Mouse (Mus musculus): Measurements from ENCODE around the gene Plk1. TPM values are rescaled to one million over a fixed set of nuclear protein-coding genes. Genes with fewer than 3 reads are reported as not detected.

Plk1 gene
- 136 and 146 TPM in 2 replicates for polyA plus RNA-seq (2015; fragmentation: Nextera tagmentation; extraction: Ambion mirVana)

DNA sequence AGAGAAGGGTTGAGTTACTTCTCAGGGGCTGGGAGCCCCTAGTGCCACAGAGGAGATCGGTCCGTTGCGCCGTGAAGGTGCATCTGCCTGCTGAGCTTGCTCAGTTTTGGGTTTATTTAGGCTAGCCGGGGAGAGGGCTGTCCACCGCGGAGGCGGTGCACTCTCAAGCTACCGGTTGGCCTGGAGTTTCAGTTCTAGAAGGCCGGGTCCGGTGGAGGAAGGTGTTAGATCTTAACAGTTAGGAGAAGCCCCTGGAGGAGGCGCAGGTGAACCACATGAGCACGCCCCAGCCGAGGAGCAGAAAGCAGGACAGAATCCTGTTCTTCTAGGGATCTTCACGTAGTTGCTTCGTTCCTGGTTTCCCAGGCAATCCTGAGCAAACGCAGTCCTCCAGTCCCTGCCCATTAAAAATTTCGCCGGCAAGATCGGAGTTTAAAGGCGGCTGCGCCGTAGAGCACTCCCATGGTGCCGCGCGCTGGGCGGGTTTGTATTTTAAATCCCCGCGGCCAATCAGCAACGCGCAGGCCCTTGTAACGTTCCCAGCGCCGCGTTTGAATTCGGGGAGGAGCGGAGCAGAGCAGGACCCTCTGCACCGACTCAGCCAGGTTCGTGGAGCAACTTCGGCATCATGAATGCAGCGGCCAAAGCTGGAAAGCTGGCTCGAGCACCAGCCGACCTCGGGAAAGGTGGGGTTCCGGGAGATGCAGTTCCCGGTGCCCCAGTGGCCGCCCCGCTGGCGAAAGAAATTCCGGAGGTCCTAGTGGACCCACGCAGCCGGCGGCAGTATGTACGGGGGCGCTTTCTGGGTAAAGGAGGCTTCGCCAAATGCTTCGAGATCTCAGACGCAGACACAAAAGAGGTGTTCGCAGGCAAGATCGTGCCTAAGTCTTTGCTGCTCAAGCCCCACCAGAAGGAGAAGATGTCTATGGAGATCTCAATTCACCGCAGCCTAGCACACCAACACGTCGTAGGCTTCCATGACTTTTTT lies at the start of gene Plk1:
Gene Plk1, plus strand, starts transcription at position 525 of the 988 bp plus-strand sequence.
- Histone ChIP-seq H3K27ac (ENCODE audit: low read length) (peak within 1 kb of the TSS; percentile 85), H3K4me3 (ENCODE audit: low read length) (peak within 1 kb of the TSS; percentile 74), H3K9me3 (ENCODE audit: control insufficient read depth, low read length) (no peaks in the 10 kb centered on the region), H3K27me3 (ENCODE audit: control insufficient read depth, insufficient read depth, low read depth, low read length) (no peaks in the 10 kb centered on the region), H3K9ac (ENCODE audit: low read length) (peak within 1 kb of the TSS; percentile 75), H3K4me1 (replicated peaks; ENCODE audit: control insufficient read depth, insufficient read depth, low read length) (peaks cover 19% of the 10 kb centered on the region), H3K4me2 (ENCODE audit: low read depth, low read length) (peak within 1 kb of the TSS; percentile 96), H3K36me3 (ENCODE audit: control insufficient read depth, insufficient read depth, low read length) (peaks cover 16% of the 10 kb centered on the region)
- ATAC-seq (ENCODE audit: low read depth) = peak; percentile 94
- under 1% methylated on average over 63 of the region's 63 CpGs for WGBS

DNA sequence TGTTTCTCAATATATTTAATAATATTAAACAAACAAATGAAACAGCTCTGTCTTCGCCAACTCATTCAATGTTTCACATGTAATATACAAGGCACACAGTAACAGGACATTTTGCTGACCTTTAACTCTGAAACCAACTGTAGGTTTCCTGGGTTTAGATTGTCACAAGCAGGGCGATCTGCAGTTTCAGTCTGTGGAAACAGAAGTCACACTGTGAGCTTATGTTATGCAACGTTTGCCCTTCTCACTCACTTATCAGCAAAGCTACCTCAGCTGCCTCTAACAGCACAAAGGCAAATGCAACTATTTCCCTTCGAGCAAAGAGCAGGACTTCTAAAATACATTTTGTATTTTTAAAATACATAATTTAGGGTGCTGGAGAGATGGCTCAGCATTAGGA lies 35.7 kb upstream of the Plk1 start:
- 76% methylated on average over 4 of the region's 4 CpGs for WGBS
- Histone ChIP-seq H3K9ac (ENCODE audit: low read length) (no peak overlapping the region), H3K4me1 (replicated peaks; ENCODE audit: control insufficient read depth, insufficient read depth, low read length) (no peaks in the 10 kb centered on the region), H3K27ac (ENCODE audit: low read length) (no peak overlapping the region), H3K9me3 (ENCODE audit: control insufficient read depth, low read length) (no peaks in the 10 kb centered on the region), H3K36me3 (ENCODE audit: control insufficient read depth, insufficient read depth, low read length) (peaks cover 14% of the 10 kb centered on the region; the same call in 1 of the 2 replicates), H3K4me3 (ENCODE audit: low read length) (no peak overlapping the region), H3K27me3 (ENCODE audit: control insufficient read depth, insufficient read depth, low read depth, low read length) (no peaks in the 10 kb centered on the region), H3K4me2 (ENCODE audit: low read depth, low read length) (no peak overlapping the region)
- ATAC-seq (ENCODE audit: low read depth) = no peak

DNA sequence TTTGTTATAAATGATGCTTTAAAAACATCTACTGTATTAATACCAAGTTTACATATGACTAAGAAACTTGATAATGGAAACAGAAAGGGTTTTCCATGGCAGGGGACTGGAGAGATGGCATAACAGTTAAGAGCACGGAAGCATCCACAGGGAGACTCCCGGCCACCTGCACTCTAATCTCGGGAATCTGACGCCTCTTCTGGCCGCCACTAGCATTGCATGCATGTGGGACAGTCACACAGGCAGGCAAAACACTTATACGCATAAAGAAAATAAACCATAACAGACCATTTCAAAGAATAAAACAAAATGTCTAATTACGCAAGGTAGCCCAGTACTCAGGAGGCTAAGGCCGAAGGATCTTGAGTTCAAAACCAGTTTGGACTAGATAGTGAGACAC lies 33.6 kb upstream of the Plk1 start:
- H3K27me3 ChIP-seq (ENCODE audit: control insufficient read depth, insufficient read depth, low read depth, low read length) = no peaks in the 10 kb centered on the region
- no peaks in the 10 kb centered on the region for H3K4me1 ChIP-seq (replicated peaks; ENCODE audit: control insufficient read depth, insufficient read depth, low read length)
- WGBS = 71% methylated on average over 8 of the region's 8 CpGs
- H3K36me3 ChIP-seq (ENCODE audit: control insufficient read depth, insufficient read depth, low read length) = peaks cover 13% of the 10 kb centered on the region; the same call in 1 of the 2 replicates
- H3K9me3 ChIP-seq (ENCODE audit: control insufficient read depth, low read length) = no peaks in the 10 kb centered on the region
- H3K27ac ChIP-seq (ENCODE audit: low read length) = no peak overlapping the region
- H3K9ac ChIP-seq (ENCODE audit: low read length) = no peak overlapping the region
- ATAC-seq (ENCODE audit: low read depth) = no peak
- H3K4me3 ChIP-seq (ENCODE audit: low read length) = no peak overlapping the region
- no peak overlapping the region for H3K4me2 ChIP-seq (ENCODE audit: low read depth, low read length)

DNA sequence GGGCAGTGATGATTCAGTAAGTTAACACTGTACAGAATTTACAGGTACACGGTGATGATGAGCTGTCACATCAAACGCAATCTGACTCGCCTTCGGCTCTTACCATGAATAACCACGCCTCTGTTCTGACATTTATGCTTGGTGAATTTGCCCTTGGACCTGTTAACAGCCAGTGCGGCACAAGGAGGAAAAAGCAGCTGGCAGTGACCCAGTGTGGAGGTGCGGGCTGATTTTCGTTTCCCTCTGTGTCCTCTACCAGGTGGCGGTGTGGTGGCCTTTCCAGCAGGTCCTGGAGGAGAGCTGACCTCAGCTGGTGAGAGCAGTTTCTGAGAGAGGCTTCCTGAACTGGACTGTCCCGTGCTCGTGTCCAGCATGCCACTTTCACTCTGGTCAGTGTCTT lies 32.3 kb upstream of the Plk1 start:
- 93% methylated on average over 11 of the region's 11 CpGs for WGBS
- H3K36me3 ChIP-seq (ENCODE audit: control insufficient read depth, insufficient read depth, low read length) = peaks cover 11% of the 10 kb centered on the region; the same call in 1 of the 2 replicates
- H3K9ac ChIP-seq (ENCODE audit: low read length) = no peak overlapping the region
- H3K4me3 ChIP-seq (ENCODE audit: low read length) = no peak overlapping the region
- H3K4me1 ChIP-seq (replicated peaks; ENCODE audit: control insufficient read depth, insufficient read depth, low read length) = peaks cover 2% of the 10 kb centered on the region; the same call in 1 of the 2 replicates
- no peaks in the 10 kb centered on the region for H3K9me3 ChIP-seq (ENCODE audit: control insufficient read depth, low read length)
- H3K4me2 ChIP-seq (ENCODE audit: low read depth, low read length) = no peak overlapping the region
- H3K27ac ChIP-seq (ENCODE audit: low read length) = no peak overlapping the region
- no peaks in the 10 kb centered on the region for H3K27me3 ChIP-seq (ENCODE audit: control insufficient read depth, insufficient read depth, low read depth, low read length)
- no peak for ATAC-seq (ENCODE audit: low read depth)

DNA sequence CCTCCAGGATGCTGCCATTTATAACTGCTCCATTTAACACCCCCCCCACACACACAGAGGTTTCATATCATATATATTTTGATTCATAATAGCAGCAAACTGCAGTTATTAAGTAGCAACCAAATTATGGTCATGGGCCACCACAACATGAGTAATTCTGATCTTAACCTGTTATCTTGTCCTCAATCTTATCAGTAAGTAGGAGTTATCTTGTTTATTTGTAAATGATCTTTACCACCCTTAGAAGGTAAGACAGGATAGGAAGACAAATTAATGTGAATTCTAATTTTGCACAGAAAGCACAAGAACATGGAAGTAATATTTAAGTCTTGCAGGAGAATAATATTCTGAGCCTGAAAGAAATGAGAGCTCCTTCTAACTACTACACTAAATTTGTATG lies 27.4 kb upstream of the Plk1 start:
- Histone ChIP-seq H3K27ac (ENCODE audit: low read length) (no peak overlapping the region), H3K4me3 (ENCODE audit: low read length) (peak overlapping the region; percentile 91), H3K9me3 (ENCODE audit: control insufficient read depth, low read length) (no peaks in the 10 kb centered on the region), H3K36me3 (ENCODE audit: control insufficient read depth, insufficient read depth, low read length) (peaks cover 23% of the 10 kb centered on the region), H3K27me3 (ENCODE audit: control insufficient read depth, insufficient read depth, low read depth, low read length) (no peaks in the 10 kb centered on the region), H3K9ac (ENCODE audit: low read length) (peak overlapping the region; percentile 94), H3K4me2 (ENCODE audit: low read depth, low read length) (peak overlapping the region; percentile 69), H3K4me1 (replicated peaks; ENCODE audit: control insufficient read depth, insufficient read depth, low read length) (peaks cover 8% of the 10 kb centered on the region)
- ATAC-seq (ENCODE audit: low read depth) = no peak

DNA sequence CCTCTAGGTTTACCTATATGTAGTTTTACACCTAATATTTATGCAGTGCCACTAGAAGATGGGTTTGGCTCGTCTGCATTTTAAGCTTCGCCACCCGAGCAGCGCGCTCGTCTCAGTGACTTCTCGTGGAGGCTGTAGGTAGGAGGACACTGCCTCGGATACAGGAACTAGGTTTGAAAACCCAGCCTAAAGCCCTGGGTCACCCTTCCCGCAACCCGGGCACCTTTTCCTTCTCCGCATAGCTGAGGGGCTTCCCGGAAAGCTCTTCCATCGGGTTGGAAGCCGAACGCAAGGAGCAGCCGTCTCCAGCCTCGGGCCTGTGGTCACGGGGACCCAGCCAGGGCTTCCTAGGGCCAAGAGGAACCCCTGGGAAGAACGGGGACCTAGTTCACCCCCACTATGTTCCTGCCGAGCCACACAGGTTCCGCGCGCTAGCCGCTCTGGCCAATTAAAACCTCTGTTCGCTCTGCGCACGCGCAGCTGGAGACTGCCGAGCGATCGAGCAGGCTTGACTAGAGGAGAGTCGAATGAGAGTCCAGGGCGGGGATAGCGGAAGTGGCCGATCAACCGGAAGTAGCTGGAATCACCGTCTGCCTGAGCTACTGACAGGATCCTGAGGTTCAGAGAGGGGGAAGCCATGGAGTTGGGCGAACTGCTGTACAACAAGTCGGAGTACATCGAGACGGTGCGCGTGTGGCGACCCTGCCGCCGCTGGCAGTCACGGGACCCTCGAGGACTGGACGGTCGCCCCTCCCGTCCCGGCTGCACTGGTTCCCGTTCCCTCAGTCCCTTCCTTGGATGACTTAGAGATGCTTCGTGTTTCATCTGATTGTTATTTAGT lies 26.5 kb upstream of the Plk1 start, which contains the start of the genes Palb2 and Dctn5:
Gene Palb2, minus strand, starts transcription at position 489 of the 841 bp plus-strand sequence.
Gene Dctn5, plus strand, starts transcription at position 545 of the 841 bp plus-strand sequence.
- 0% methylated on average over 54 of the region's 54 CpGs for WGBS

DNA sequence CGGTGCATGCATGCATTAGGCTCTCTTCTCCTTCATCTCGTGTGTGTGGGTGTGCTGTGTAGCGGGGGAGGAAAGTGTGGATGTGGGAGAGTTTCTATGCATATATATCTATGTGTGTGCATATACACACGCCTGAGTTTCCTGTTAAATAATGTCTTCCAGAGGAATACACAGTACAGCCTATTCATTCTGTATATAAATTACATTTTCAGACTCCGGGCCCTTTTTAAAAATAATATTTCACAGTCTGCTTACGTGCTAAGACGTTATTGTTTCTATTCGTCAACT lies 26.0 kb upstream of the Plk1 start:
- no peaks in the 10 kb centered on the region for H3K27me3 ChIP-seq (ENCODE audit: control insufficient read depth, insufficient read depth, low read depth, low read length)
- peaks cover 18% of the 10 kb centered on the region for H3K36me3 ChIP-seq (ENCODE audit: control insufficient read depth, insufficient read depth, low read length)

More for the DNA sequence above, 26.5 kb upstream of the Plk1 start, which contains the start of the genes Palb2 and Dctn5:
- Histone ChIP-seq H3K4me2 (ENCODE audit: low read depth, low read length) (peak within 1 kb of the TSS; percentile 69), H3K9ac (ENCODE audit: low read length) (peak within 1 kb of the TSS; percentile 94), H3K4me3 (ENCODE audit: low read length) (peak within 1 kb of the TSS; percentile 91), H3K27ac (ENCODE audit: low read length) (peak within 1 kb of the TSS; percentile 42; the same call in 1 of the 2 replicates), H3K4me1 (replicated peaks; ENCODE audit: control insufficient read depth, insufficient read depth, low read length) (peaks cover 8% of the 10 kb centered on the region), H3K36me3 (ENCODE audit: control insufficient read depth, insufficient read depth, low read length) (peaks cover 22% of the 10 kb centered on the region), H3K9me3 (ENCODE audit: control insufficient read depth, low read length) (no peaks in the 10 kb centered on the region), H3K27me3 (ENCODE audit: control insufficient read depth, insufficient read depth, low read depth, low read length) (no peaks in the 10 kb centered on the region)
- ATAC-seq (ENCODE audit: low read depth) = peak; percentile 99

DNA sequence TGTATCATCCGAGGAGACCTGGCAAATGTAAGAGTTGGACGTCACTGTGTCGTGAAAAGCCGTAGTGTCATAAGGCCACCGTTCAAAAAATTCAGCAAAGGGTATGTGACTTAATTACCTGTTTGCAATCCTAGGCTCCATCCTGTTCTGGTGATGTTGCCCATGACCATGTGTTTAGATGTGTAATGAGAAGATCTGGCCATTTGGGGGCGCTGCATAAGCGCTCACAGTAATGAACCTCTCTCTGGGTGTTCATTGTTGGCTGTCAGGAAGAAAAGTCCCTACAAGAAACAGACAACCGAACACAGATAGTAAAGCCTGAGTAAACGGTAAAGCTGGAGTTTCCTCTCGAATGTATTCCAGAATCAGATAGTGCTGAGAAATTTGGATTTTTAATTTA lies 24.2 kb upstream of the Plk1 start:
- no peaks in the 10 kb centered on the region for H3K9me3 ChIP-seq (ENCODE audit: control insufficient read depth, low read length)
- no peak overlapping the region for H3K4me2 ChIP-seq (ENCODE audit: low read depth, low read length)
- H3K36me3 ChIP-seq (ENCODE audit: control insufficient read depth, insufficient read depth, low read length) = peaks cover 35% of the 10 kb centered on the region
- H3K4me1 ChIP-seq (replicated peaks; ENCODE audit: control insufficient read depth, insufficient read depth, low read length) = peaks cover 8% of the 10 kb centered on the region
- 68% methylated on average over 10 of the region's 10 CpGs for WGBS
- no peak for ATAC-seq (ENCODE audit: low read depth)
- H3K4me3 ChIP-seq (ENCODE audit: low read length) = no peak overlapping the region
- H3K27ac ChIP-seq (ENCODE audit: low read length) = no peak overlapping the region
- H3K27me3 ChIP-seq (ENCODE audit: control insufficient read depth, insufficient read depth, low read depth, low read length) = no peaks in the 10 kb centered on the region
- no peak overlapping the region for H3K9ac ChIP-seq (ENCODE audit: low read length)

More for the DNA sequence above, 26.0 kb upstream of the Plk1 start:
- peak overlapping the region; percentile 86 for H3K9ac ChIP-seq (ENCODE audit: low read length)
- ATAC-seq (ENCODE audit: low read depth) = no peak
- peak overlapping the region; percentile 91 for H3K4me3 ChIP-seq (ENCODE audit: low read length)
- H3K27ac ChIP-seq (ENCODE audit: low read length) = peak overlapping the region; percentile 42; the same call in 1 of the 2 replicates
- WGBS = 11% methylated on average over 8 of the region's 8 CpGs
- H3K4me2 ChIP-seq (ENCODE audit: low read depth, low read length) = peak overlapping the region; percentile 65
- H3K9me3 ChIP-seq (ENCODE audit: control insufficient read depth, low read length) = no peaks in the 10 kb centered on the region
- peaks cover 8% of the 10 kb centered on the region for H3K4me1 ChIP-seq (replicated peaks; ENCODE audit: control insufficient read depth, insufficient read depth, low read length)

DNA sequence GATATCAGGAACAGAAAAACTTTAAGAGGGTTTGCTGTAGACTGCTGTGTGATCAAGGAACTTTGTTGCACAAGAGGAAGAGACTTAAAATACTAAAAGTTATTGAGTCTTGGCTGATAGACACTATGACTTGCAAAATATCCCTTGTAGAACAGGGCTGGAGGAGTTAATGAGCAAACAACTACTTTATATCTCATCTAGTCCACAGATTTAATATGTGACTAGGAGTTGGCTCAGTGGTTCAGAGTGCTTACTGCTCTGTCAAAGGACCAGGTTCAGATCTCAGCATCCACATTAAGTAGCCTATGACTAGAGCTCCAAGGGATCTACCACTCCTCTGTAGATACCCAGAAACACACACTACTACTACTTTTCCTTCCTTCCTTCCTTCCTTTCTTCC lies 22.2 kb upstream of the Plk1 start:
- Histone ChIP-seq H3K27me3 (ENCODE audit: control insufficient read depth, insufficient read depth, low read depth, low read length) (no peaks in the 10 kb centered on the region), H3K4me1 (replicated peaks; ENCODE audit: control insufficient read depth, insufficient read depth, low read length) (peaks cover 6% of the 10 kb centered on the region), H3K4me2 (ENCODE audit: low read depth, low read length) (no peak overlapping the region), H3K36me3 (ENCODE audit: control insufficient read depth, insufficient read depth, low read length) (peaks cover 44% of the 10 kb centered on the region), H3K4me3 (ENCODE audit: low read length) (no peak overlapping the region), H3K27ac (ENCODE audit: low read length) (no peak overlapping the region), H3K9ac (ENCODE audit: low read length) (no peak overlapping the region), H3K9me3 (ENCODE audit: control insufficient read depth, low read length) (no peaks in the 10 kb centered on the region)
- ATAC-seq (ENCODE audit: low read depth) = no peak
